ENCODE assay signal across 8 mouse cellular contexts in the genomic region with DNA sequence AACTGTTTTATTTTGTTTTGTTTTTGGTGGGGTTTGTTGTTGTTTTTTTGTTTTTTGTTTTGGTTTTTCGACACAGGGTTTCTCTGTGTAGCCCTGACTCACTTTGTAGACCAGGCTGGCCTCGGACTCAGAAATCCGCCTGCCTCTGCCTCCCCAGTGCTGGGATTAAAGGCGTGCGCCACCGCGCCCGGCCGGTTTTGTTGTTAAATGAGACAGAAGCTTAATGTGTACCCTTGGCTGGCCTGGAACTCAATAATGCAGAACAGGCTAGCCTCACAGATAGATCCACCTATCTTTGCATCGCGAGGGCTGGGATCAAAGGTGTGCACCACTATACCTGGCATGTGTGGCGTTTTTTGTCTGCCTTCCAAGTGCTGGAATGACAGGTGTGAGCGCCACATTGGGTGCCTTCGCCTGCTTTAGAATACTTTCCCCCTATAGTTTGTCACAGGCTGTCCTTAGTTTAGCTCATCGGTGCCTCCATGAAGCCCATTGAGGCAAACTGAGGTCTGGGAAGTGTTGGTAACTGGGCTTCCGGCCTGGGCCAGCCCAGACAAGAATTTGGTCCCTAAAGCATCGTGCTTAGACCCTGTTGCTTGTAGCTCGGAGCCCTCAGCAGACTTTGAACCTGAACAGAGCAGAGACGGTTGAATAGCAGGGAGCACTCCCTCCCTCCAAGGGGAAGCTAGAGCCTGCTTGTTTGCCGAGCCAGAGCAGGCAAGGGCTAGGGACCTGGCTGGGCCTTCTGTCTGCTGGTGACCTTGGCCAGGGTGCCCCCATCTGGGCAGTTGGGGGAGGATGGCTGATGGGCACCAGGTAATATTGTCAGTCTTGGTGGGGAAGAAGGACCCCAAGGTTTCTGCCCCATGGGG. TPM values are rescaled to one million over a fixed set of nuclear protein-coding genes. Genes with fewer than 3 reads are reported as not detected.
DNase-seq lines count a peak whose midpoint lies in the region; ATAC-seq and TF ChIP-seq lines count a peak whose summit lies in the region.

No protein-coding gene starts in this region.

- 67% methylated on average over 20 of the region's 20 CpGs for WGBS in spleen, adult 2 months
- 36% methylated on average over 20 of the region's 20 CpGs for WGBS in forebrain, postnatal 0 days
- WGBS in olfactory bulb, adult 2 months, result 45% methylated on average over 20 of the region's 20 CpGs

- peak overlapping the region; percentile 68 for H3K4me2 ChIP-seq in forebrain, postnatal 0 days (ENCODE audit: low read depth)

- H3K9ac ChIP-seq in forebrain, postnatal 0 days, result peak overlapping the region; percentile 75

- intact Hi-C loops in left cerebral cortex, postnatal 14 days (cut with DNase I), result loop anchor here (5.0 to 10.0 kb wide), 2 partner anchors 37 to 485 kb away; no protein-coding TSS in a partner anchor

- TF ChIP-seq POLR2A in spleen, adult 2 months (IDR thresholded peaks at IDR 0.05; ENCODE audit: low read depth, low read length), result no peak
- no peak for TF ChIP-seq POLR2A in olfactory bulb, adult 2 months (IDR thresholded peaks at IDR 0.05; ENCODE audit: insufficient read depth, low read depth, low read length)

- DNase-seq in spleen, adult 2 months (ENCODE audit: low read depth in 1 of 2, low spot score in 2 of 2), result peak in 1 of 2 experiments; percentile 43
- DNase-seq in spleen, postnatal 36 days (ENCODE audit: low spot score in 2 of 2), result no peak
- DNase-seq in forebrain, postnatal 0 days, result no peak
- DNase-seq in kidney, postnatal 4 days, result peak; percentile 34 to 56
- no peak for DNase-seq in urinary bladder, postnatal 25 days (ENCODE audit: low spot score)
- no peak for DNase-seq in embryo, embryonic 11 days
- DNase-seq in left cerebral cortex, postnatal 14 days (ENCODE audit: low spot score in 2 of 2), result no peak

- H3K4me1 ChIP-seq in spleen, adult 2 months (ENCODE audit: control insufficient read depth, insufficient read depth, insufficient read length), result peaks cover 7% of the 10 kb centered on the region; the same call in 1 of the 2 replicates
- H3K4me1 ChIP-seq in forebrain, postnatal 0 days (ENCODE audit: insufficient read depth), result peaks cover 13% of the 10 kb centered on the region
- H3K4me1 ChIP-seq in olfactory bulb, adult 2 months (ENCODE audit: control insufficient read depth, insufficient read depth, low read length), result peaks cover 39% of the 10 kb centered on the region

- peak; percentile 39; the same call in 1 of the 2 replicates for TF ChIP-seq CTCF in spleen, adult 2 months (IDR thresholded peaks at IDR 0.05; ENCODE audit: extremely low read depth, insufficient read depth, insufficient read length, insufficient replicate concordance)
- no peak for TF ChIP-seq CTCF in forebrain, postnatal 0 days (IDR thresholded peaks at IDR 0.05; ENCODE audit: low read depth)
- TF ChIP-seq CTCF in olfactory bulb, adult 2 months (IDR thresholded peaks at IDR 0.05; ENCODE audit: insufficient read depth, low read depth, low read length), result no peak

- H3K27me3 ChIP-seq in spleen, adult 2 months (ENCODE audit: control insufficient read depth, insufficient read depth, low read length), result no peaks in the 10 kb centered on the region
- H3K27me3 ChIP-seq in forebrain, postnatal 0 days (ENCODE audit: insufficient read depth, low read length), result no peaks in the 10 kb centered on the region; the same call in 1 of the 2 replicates

- H3K36me3 ChIP-seq in spleen, adult 2 months (ENCODE audit: control insufficient read depth, insufficient read depth, low read length), result no peaks in the 10 kb centered on the region
- H3K36me3 ChIP-seq in forebrain, postnatal 0 days (ENCODE audit: insufficient read depth), result peaks cover 29% of the 10 kb centered on the region

- H3K27ac ChIP-seq in spleen, adult 2 months (ENCODE audit: insufficient read depth, low read length), result no peak overlapping the region
- no peak overlapping the region for H3K27ac ChIP-seq in forebrain, postnatal 0 days (ENCODE audit: low read depth, low read length)
- no peak overlapping the region for H3K27ac ChIP-seq in olfactory bulb, adult 2 months (ENCODE audit: insufficient read depth, low read depth, low read length)

- no peak for ATAC-seq in forebrain, postnatal 0 days

- H3K4me3 ChIP-seq in spleen, adult 2 months (ENCODE audit: extremely low read depth, insufficient read depth, insufficient read length), result no peak overlapping the region; the same call in 1 of the 2 replicates
- peak overlapping the region; percentile 84 for H3K4me3 ChIP-seq in forebrain, postnatal 0 days (ENCODE audit: low read depth, low read length)
- peak overlapping the region; percentile 97 for H3K4me3 ChIP-seq in olfactory bulb, adult 2 months (ENCODE audit: insufficient read depth, low read depth, low read length)

- no peaks in the 10 kb centered on the region for H3K9me3 ChIP-seq in forebrain, postnatal 0 days (ENCODE audit: low read length)

RNA-seq across cellular contexts. Expression of a gene that starts 0.9 kb away (rescaled TPM):
- 5.1 and 5.9 TPM in 2 replicates for polyA plus RNA-seq in spleen, adult 2 months (2012; rRNA removed)
- 49.7 and 51.5 TPM in 2 replicates for total RNA-seq in forebrain, postnatal 0 days (2014; rRNA removed)
- 36.3 and 38.7 TPM in 2 replicates for polyA plus RNA-seq in forebrain, postnatal 0 days (2015; fragmentation: Nextera tagmentation; extraction: Ambion mirVana)
- not detected in 2 replicates for polyA plus RNA-seq in olfactory bulb, adult 2 months (2012; ENCODE audit: insufficient read depth, insufficient read length, low replicate concordance, missing spikeins)
- total RNA-seq in left cerebral cortex, postnatal 14 days (2021), result 10 to 100 TPM; 10.3 to 12.6 TPM

RNA-seq across cellular contexts. Expression of a gene that starts 12.3 kb away (rescaled TPM):
- polyA plus RNA-seq in spleen, adult 2 months (2012; rRNA removed), result 118 and 259 TPM in 2 replicates
- total RNA-seq in forebrain, postnatal 0 days (2014; rRNA removed), result 11.7 and 14.1 TPM in 2 replicates
- polyA plus RNA-seq in forebrain, postnatal 0 days (2015; fragmentation: Nextera tagmentation; extraction: Ambion mirVana), result 4.6 and 6.2 TPM in 2 replicates
- not detected in 2 replicates for polyA plus RNA-seq in olfactory bulb, adult 2 months (2012; ENCODE audit: insufficient read depth, insufficient read length, low replicate concordance, missing spikeins)
- 10 to 100 TPM; 20.3 to 20.4 TPM for total RNA-seq in left cerebral cortex, postnatal 14 days (2021)

Comparison
In these comparisons a context has a peak if more than half of its experiments do, and no peak if none do; other contexts are left out.
1. DNase-seq: peak in kidney, postnatal 4 days (2 of 2); none in spleen, postnatal 36 days (0 of 2), forebrain, postnatal 0 days (single experiment), urinary bladder, postnatal 25 days (single experiment), embryo, embryonic 11 days (single experiment) and left cerebral cortex, postnatal 14 days (0 of 2).